Mouse (Mus musculus) spleen, postnatal 14 days (tissue): Measurements from ENCODE around the gene Maz.
A peak's percentile ranks its signal among the peaks of the same experiment; 100 is the strongest.

Experiments
- DNase-seq, 2 experiments: peaks; one replicate each; pipeline ENCODE4 v3.0.0; 2021 to 2022; ENCODE audit warnings: low spot score in 2 of 2

The Maz gene

GRCm38 (mm10) chr7:127008239-127009019, 18.4 kb downstream of the Maz start:
- DNase-seq: peak in 1 of 2 experiments; percentile 41

DNA sequence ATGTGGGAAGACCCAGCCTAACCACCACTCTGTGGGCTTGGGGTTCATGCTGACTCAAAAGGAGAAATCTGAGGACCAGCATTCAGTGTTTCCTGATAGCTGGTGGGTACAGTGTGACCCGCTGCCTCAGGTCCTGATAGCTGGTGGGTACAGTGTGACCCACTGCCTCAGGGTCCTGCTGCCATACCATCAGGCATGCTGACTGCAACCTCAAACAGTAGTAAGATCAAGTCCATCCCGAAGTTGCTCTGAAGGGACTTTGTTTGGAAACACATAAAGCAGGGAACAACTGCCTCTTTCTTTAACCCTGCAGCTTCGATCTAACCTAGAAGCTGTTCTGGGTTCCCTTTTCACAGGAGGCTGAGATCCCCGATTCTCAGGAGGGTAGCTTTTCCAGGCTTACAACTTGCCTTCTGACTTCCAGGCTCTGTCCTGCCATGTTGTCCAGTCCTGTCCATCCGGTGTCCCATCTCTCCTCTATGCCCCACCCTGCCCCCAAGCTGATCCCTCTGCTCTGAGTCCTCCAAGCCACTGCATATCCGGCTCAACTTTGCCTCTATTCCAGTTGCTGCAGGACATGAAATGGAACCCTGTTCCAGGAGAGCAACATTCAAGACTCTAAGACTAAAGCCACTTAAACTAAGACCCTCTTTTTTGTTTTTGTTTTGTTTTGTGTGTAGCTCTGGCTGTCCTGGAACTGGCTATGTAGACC, 19.4 kb downstream of the Maz start:
- no peak for DNase-seq

DNA sequence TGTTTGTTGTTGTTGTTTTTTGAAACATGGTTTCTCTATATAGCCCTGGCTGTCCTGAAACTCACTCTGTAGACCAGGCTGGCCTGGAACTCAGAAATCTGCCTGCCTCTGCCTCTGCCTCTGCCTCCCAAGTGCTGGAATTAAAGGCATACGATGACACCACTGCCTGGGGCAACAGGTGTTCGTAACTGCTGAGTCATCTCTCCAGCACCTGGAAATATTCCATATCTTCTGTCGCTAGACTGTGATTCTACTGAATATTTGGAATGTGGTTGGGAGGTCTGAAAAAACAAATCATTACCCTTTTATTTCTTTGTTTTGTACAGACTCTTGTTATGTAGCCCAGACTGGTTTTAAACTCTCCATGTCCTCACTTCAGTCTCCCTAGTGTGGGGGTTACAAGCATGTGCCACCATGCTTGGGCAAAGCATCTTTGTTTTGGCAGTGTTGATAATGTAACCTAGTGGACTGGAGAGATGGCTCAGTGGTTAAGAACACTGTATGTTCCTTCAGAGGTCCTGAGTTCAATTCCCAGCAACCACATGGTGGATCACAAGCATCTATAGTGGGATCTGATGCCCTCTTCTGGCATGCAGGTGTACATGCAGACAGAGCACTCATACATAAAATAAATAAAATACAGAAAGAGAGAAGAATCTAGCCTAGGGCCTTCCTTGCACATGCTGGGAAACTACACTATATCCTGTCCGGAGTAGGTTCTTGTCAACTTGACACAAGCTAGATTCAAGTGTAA, 22.5 kb downstream of the Maz start:
- no peak for DNase-seq

GRCm38 (mm10) chr7:127003620-127004019, 23.2 kb downstream of the Maz start:
- DNase-seq: no peak

- DNase-seq: no peak
Observed at GRCm38 (mm10) chr7:126999568-126999967, 27.3 kb downstream of the Maz start.

- DNase-seq: no peak
Observed at GRCm38 (mm10) chr7:126996449-126996848, 30.4 kb downstream of the Maz start.

DNA sequence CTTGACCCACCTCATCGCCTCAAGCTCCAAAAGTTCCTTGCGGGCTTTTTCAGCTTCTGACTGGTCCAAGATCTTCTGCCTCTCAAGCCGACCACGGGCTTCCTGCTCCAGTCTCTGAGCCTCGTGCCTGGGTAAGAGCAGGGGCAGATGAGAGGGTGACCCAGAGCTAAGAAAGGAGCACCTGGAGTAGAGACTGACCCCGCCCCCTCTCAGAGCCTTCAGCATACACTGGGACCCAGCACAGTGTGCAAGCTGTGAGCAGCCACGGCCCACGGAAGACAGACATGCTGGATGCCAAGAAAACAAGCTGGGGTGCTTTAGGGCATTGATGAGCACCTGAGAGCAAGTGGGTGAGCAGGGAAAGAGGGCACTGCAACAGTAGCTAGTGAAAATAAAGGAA, 38.0 kb downstream of the Maz start:
- DNase-seq: no peak

GRCm38 (mm10) chr7:126986319-126986718, 40.5 kb downstream of the Maz start:
- peak in 1 of 2 experiments; percentile 15 for DNase-seq

- DNase-seq: no peak
Observed at GRCm38 (mm10) chr7:126984667-126985444, 42.0 kb downstream of the Maz start.

- DNase-seq: no peak
Observed at GRCm38 (mm10) chr7:126983113-126983512, 43.7 kb downstream of the Maz start.

DNA sequence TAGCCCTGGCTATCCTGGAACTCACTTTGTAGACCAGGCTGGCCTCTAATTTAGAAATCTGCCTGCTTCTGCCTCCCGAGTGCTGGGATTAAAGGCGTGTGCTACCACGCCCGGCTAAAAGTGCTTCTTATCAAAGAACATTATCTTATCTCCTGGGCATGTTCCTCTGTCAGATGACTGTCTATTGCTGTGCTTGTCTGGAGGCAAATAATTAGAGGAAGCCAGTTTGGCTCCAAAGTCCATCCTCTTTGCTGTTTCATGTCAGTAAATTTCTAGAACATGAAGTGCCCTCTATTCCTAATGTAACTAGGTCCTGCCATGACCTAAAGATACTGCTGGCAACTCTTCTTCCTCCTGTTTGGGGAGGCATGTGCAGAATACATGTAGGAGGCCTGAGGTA, 44.8 kb downstream of the Maz start:
- DNase-seq: no peak

DNA sequence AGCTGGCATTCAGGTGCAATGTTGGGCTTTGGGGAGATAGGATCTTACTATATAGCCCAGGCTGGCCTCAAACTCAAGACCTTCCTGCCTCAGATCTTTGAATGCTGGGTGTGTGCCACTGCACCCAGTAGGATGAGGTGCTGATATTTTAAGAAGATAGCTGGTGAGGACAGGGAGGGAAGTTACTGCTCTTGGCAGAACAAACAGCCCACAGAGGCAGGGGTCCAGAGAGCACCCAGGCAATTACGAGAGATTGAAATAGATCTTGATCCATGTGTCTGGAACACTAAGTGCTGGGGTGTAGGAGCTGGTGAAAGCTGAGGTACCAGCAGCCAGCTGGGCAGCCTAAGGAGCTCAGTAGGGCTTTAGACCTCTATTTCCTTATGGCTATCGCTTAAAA, 45.2 kb downstream of the Maz start:
- no peak for DNase-seq

GRCm38 (mm10) chr7:126978841-126979240, 48.0 kb downstream of the Maz start:
- DNase-seq: no peak

DNA sequence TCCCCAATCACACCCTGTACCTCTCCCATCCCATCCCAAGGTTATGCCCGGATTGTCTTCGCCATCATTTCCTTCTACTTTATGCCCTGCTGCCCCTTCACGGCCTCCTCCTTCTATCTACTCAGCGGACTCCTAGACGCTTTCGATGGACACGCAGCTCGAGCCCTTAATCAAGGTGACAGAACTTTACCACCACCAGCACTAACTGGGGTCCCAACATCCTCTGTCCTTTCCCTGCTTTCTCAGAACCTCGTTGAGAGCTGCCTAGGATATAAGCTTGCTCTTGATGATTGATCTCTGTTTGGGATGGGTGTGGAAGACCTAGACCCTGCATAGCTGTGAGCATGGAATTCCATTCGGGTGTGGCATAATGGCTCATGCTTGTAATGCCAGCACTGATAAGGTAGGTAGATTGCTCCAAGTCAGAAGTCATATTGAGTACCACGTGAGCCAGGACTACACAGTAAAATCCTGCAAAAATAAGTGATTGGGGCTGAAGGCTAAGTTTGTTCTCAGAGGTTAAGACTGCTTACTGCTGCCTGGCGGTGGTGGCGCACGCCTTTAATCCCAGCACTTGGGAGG, 49.9 kb downstream of the Maz start:
- no peak for DNase-seq

DNA sequence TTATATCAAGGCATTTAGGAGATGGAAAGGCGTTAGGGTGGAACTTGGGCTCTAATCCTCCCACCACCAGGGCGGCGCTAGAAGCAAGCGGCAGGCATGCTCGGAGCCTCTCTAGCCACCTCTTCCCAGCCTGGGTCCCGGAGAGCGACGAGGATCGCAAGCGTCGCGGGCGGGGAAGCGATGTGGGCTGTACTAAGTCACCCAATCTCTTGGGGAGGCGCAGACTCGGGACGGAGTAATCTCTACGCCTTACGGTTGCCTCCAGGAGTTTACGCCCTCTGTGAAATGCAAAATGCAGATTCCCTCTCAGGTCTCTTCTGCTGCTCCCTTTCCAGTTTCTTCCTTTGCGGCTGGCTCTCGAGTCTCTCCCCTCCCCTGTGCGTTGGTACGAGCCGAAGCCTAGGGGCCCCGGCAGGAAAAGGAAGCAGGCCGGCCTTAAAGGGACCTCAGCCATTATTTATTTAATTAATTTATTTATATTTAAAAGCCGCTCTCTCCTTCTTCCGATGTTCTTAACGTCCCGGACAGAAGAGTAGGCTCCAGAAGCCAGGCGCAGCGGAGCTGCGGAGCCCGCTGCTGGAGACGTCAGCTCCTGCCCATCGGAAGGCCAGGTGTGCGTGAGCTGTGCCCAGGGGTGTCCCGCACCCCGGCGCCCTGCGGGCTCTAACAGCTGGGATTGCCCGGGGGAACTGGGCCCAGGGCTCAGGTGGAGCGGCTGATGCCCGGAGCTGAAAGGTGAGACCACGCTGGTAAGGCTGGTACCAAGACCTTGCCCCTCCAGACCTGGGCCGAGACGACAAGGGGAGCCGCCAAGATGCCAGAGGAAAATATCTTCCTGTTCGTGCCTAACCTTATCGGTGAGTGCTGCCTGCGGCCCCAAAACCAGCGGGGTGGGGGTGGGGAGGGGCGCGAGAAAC, 50.6 kb downstream of the Maz start, which contains the start of gene Cdiptos:
Gene Cdiptos, minus strand, starts transcription at position 149 of the 917 bp plus-strand sequence.
- peak; percentile 90 to 95 for DNase-seq

GRCm38 (mm10) chr7:126975893-126975949, 51.1 kb downstream of the Maz start, which contains the start of gene Cdipt:
Cdipt (plus strand) TSS chr7:126975914.
- DNase-seq: no peak

GRCm38 (mm10) chr7:126975493-126975892, 51.3 kb downstream of the Maz start:
- DNase-seq: no peak
